Mouse (Mus musculus): ENCODE data around the gene Smad3. TPM values are rescaled to one million over a fixed set of nuclear protein-coding genes. Genes with fewer than 3 reads are reported as not detected.
A peak's percentile ranks its signal among the peaks of the same experiment; 100 is the strongest.

The Smad3 gene
- total and polyA plus RNA-seq, 3 experiments, result 12.4 to 18.4 (median 13.0) TPM

- Histone ChIP-seq H3K27me3 (ENCODE audit: control insufficient read depth, insufficient read depth, low read length) (no peaks in the 10 kb centered on the region), H3K36me3 (ENCODE audit: control insufficient read depth, insufficient read depth, low read length) (no peaks in the 10 kb centered on the region), H3K27ac (no peak overlapping the region), H3K79me2 (replicated peaks; ENCODE audit: control insufficient read depth, insufficient read depth, low read length) (peaks cover 5% of the 10 kb centered on the region), H3K9ac (ENCODE audit: low read depth, low read length) (no peak overlapping the region), H3K4me1 (ENCODE audit: control insufficient read depth, insufficient read depth, low read length) (peaks cover 8% of the 10 kb centered on the region), H3K4me3 (no peak overlapping the region)
- 87% methylated on average over 6 of the region's 6 CpGs for WGBS
- TF ChIP-seq CTCF (IDR thresholded peaks at IDR 0.05) (peak; percentile 23; the same call in 1 of the 2 replicates), EP300 (IDR thresholded peaks at IDR 0.05; ENCODE audit: insufficient read depth, low read depth, low read length) (no peak), POLR2A (IDR thresholded peaks at IDR 0.05; ENCODE audit: insufficient read depth, low read depth, low read length) (no peak)
- intact Hi-C loops (cut with DNase I), result loop anchor here (5.0 kb wide), 1 partner anchor 473 kb away; no protein-coding TSS in a partner anchor
- no peak for DNase-seq
Observed at GRCm38 (mm10) chr9:63610231-63610630, 147.6 kb downstream of the Smad3 start.

GRCm38 (mm10) chr9:63609776-63610175, 148.0 kb downstream of the Smad3 start:
- Histone ChIP-seq H3K4me3 (no peak overlapping the region), H3K27me3 (ENCODE audit: control insufficient read depth, insufficient read depth, low read length) (no peaks in the 10 kb centered on the region), H3K79me2 (replicated peaks; ENCODE audit: control insufficient read depth, insufficient read depth, low read length) (peaks cover 3% of the 10 kb centered on the region), H3K36me3 (ENCODE audit: control insufficient read depth, insufficient read depth, low read length) (no peaks in the 10 kb centered on the region), H3K9ac (ENCODE audit: low read depth, low read length) (no peak overlapping the region), H3K27ac (no peak overlapping the region), H3K4me1 (ENCODE audit: control insufficient read depth, insufficient read depth, low read length) (peaks cover 8% of the 10 kb centered on the region)
- TF ChIP-seq CTCF (IDR thresholded peaks at IDR 0.05) (no peak), POLR2A (IDR thresholded peaks at IDR 0.05; ENCODE audit: insufficient read depth, low read depth, low read length) (no peak), EP300 (IDR thresholded peaks at IDR 0.05; ENCODE audit: insufficient read depth, low read depth, low read length) (no peak)
- DNase-seq, result no peak
- WGBS, result 98% methylated on average over 2 of the region's 2 CpGs
- intact Hi-C loops (cut with DNase I), result loop anchor here (5.0 to 10.0 kb wide), 2 partner anchors 215 to 472 kb away; partner anchors contain the start of gene 2300009A05Rik

- peaks cover 2% of the 10 kb centered on the region; the same call in 1 of the 2 replicates for H3K79me2 ChIP-seq (replicated peaks; ENCODE audit: control insufficient read depth, insufficient read depth, low read length)
- no peaks in the 10 kb centered on the region for H3K36me3 ChIP-seq (ENCODE audit: control insufficient read depth, insufficient read depth, low read length)
- WGBS, result 81% methylated on average over 8 of the region's 8 CpGs
- no peaks in the 10 kb centered on the region for H3K27me3 ChIP-seq (ENCODE audit: control insufficient read depth, insufficient read depth, low read length)
- no peak overlapping the region for H3K4me3 ChIP-seq
- no peak overlapping the region for H3K27ac ChIP-seq
- peaks cover 8% of the 10 kb centered on the region for H3K4me1 ChIP-seq (ENCODE audit: control insufficient read depth, insufficient read depth, low read length)
- intact Hi-C loops (cut with DNase I), result loop anchor here (10.0 kb wide), 1 partner anchor 214 kb away; the partner anchor contains the start of gene 2300009A05Rik
- DNase-seq, result no peak
- TF ChIP-seq CTCF (IDR thresholded peaks at IDR 0.05) (no peak), POLR2A (IDR thresholded peaks at IDR 0.05; ENCODE audit: insufficient read depth, low read depth, low read length) (no peak), EP300 (IDR thresholded peaks at IDR 0.05; ENCODE audit: insufficient read depth, low read depth, low read length) (no peak)
- no peak overlapping the region for H3K9ac ChIP-seq (ENCODE audit: low read depth, low read length)
Observed at GRCm38 (mm10) chr9:63609246-63609645, 148.5 kb downstream of the Smad3 start.

GRCm38 (mm10) chr9:63608006-63608405, 149.8 kb downstream of the Smad3 start:
- Histone ChIP-seq H3K4me3 (no peak overlapping the region), H3K36me3 (ENCODE audit: control insufficient read depth, insufficient read depth, low read length) (no peaks in the 10 kb centered on the region), H3K4me1 (ENCODE audit: control insufficient read depth, insufficient read depth, low read length) (peaks cover 7% of the 10 kb centered on the region), H3K9ac (ENCODE audit: low read depth, low read length) (no peak overlapping the region), H3K27me3 (ENCODE audit: control insufficient read depth, insufficient read depth, low read length) (no peaks in the 10 kb centered on the region), H3K79me2 (replicated peaks; ENCODE audit: control insufficient read depth, insufficient read depth, low read length) (peaks cover 2% of the 10 kb centered on the region), H3K27ac (no peak overlapping the region)
- no peak for TF ChIP-seq EP300 (IDR thresholded peaks at IDR 0.05; ENCODE audit: insufficient read depth, low read depth, low read length)
- no peak for TF ChIP-seq CTCF (IDR thresholded peaks at IDR 0.05)
- no peak for TF ChIP-seq POLR2A (IDR thresholded peaks at IDR 0.05; ENCODE audit: insufficient read depth, low read depth, low read length)
- no peak for DNase-seq
- 75% methylated on average over 6 of the region's 6 CpGs for WGBS
- intact Hi-C loops (cut with DNase I), result loop anchor here (10.0 kb wide), 1 partner anchor 213 kb away; the partner anchor contains the start of gene 2300009A05Rik

GRCm38 (mm10) chr9:63606594-63606993, 151.2 kb downstream of the Smad3 start:
- intact Hi-C loops (cut with DNase I), result loop anchor here (10.0 kb wide), 1 partner anchor 212 kb away; the partner anchor contains the start of gene 2300009A05Rik
- H3K27me3 ChIP-seq (ENCODE audit: control insufficient read depth, insufficient read depth, low read length), result no peaks in the 10 kb centered on the region
- 72% methylated on average over 2 of the region's 2 CpGs for WGBS
- H3K4me3 ChIP-seq, result no peak overlapping the region
- H3K36me3 ChIP-seq (ENCODE audit: control insufficient read depth, insufficient read depth, low read length), result no peaks in the 10 kb centered on the region
- no peak overlapping the region for H3K9ac ChIP-seq (ENCODE audit: low read depth, low read length)
- DNase-seq, result no peak
- H3K4me1 ChIP-seq (ENCODE audit: control insufficient read depth, insufficient read depth, low read length), result peaks cover 5% of the 10 kb centered on the region
- peak; percentile 34 for TF ChIP-seq CTCF (IDR thresholded peaks at IDR 0.05)
- TF ChIP-seq POLR2A (IDR thresholded peaks at IDR 0.05; ENCODE audit: insufficient read depth, low read depth, low read length), result no peak
- no peak for TF ChIP-seq EP300 (IDR thresholded peaks at IDR 0.05; ENCODE audit: insufficient read depth, low read depth, low read length)
- no peaks in the 10 kb centered on the region; the same call in 1 of the 2 replicates for H3K79me2 ChIP-seq (replicated peaks; ENCODE audit: control insufficient read depth, insufficient read depth, low read length)
- no peak overlapping the region for H3K27ac ChIP-seq

DNA sequence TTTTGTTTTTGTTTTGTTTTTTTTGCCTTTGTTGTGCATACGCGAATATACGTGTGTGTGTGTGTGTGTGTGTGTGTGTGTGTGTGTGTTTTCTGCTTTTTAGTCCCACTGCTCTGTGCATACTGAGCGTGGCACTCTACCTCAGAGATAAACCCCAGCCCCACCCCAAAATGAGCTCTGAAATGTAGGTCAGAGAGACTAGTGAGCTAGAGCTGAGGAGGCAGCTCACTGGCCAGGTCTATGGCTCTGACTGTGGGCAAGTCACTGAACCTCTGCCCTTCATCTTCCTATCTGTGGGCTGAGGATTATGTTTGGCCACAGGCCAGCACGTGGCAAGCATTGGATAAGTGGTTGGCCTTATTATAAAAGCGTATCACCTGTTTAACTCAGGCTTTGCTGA, 153.9 kb downstream of the Smad3 start:
- H3K4me3 ChIP-seq, result no peak overlapping the region
- no peak overlapping the region for H3K27ac ChIP-seq
- no peaks in the 10 kb centered on the region for H3K36me3 ChIP-seq (ENCODE audit: control insufficient read depth, insufficient read depth, low read length)
- 41% methylated on average over 6 of the region's 6 CpGs for whole genome bisulfite sequencing
- intact Hi-C loops (cut with DNase I), result loop anchor here (5.0 to 10.0 kb wide), 2 partner anchors 153 to 209 kb away; partner anchors contain the start of genes 2300009A05Rik and Smad3
- H3K4me1 ChIP-seq (ENCODE audit: control insufficient read depth, insufficient read depth, low read length), result peaks cover 5% of the 10 kb centered on the region
- no peaks in the 10 kb centered on the region for H3K27me3 ChIP-seq (ENCODE audit: control insufficient read depth, insufficient read depth, low read length)
- DNase-seq, result peak in 1 of 2 experiments; percentile 31
- TF ChIP-seq CTCF (IDR thresholded peaks at IDR 0.05), result no peak
- no peak for TF ChIP-seq EP300 (IDR thresholded peaks at IDR 0.05; ENCODE audit: insufficient read depth, low read depth, low read length)
- TF ChIP-seq POLR2A (IDR thresholded peaks at IDR 0.05; ENCODE audit: insufficient read depth, low read depth, low read length), result no peak
- no peak overlapping the region for H3K9ac ChIP-seq (ENCODE audit: low read depth, low read length)
- H3K79me2 ChIP-seq (replicated peaks; ENCODE audit: control insufficient read depth, insufficient read depth, low read length), result no peaks in the 10 kb centered on the region; the same call in 1 of the 2 replicates

All from heart, adult 2 months (tissue).